Mouse (Mus musculus): ENCODE results near the gene Ephx1.

- TF ChIP-seq CTCF (IDR thresholded peaks at IDR 0.05; ENCODE audit: insufficient read depth, low read length) (no peak), POLR2A (IDR thresholded peaks at IDR 0.05; ENCODE audit: borderline replicate concordance, extremely low read depth, low read depth, low read length) (no peak)
These were observed 87.0 kb downstream of the Ephx1 start for GRCm38 (mm10) chr1:180933659-180934058.
